18 mouse cellular contexts compared by ENCODE assay signal in genomic region chr9:42995298-42995697, GRCm38 (mm10). TPM values are rescaled to one million over a fixed set of nuclear protein-coding genes. Genes with fewer than 3 reads are reported as not detected.
A peak's percentile ranks its signal among the peaks of the same experiment; 100 is the strongest.
DNase-seq lines count a peak whose midpoint lies in the region; ATAC-seq and TF ChIP-seq lines count a peak whose summit lies in the region.
"Had no signal": no experiment of that assay in that cellular context is flagged by ENCODE, and none has a peak within 500 bp of the region (broad histone marks: within the 10 kb centered on the region; RNA-seq: fewer than 3 reads in every experiment).

No protein-coding gene starts in this region.

- no peak for DNase-seq in thymus, adult 2 months
- no peak for DNase-seq in thymus, postnatal 36 days
- peak; percentile 5 for DNase-seq in adipocyte (ENCODE audit: low spot score)
- peak; percentile 11 for DNase-seq in splenic B cell, adult 2 months (ENCODE audit: low read depth, low spot score)
- no peak for DNase-seq in cerebellum, adult 8-10 months
- DNase-seq: cerebellum, adult 11-12 months; cerebellum, postnatal 25 days; kidney, adult 8-10 months; kidney, postnatal 36 days; right cerebral cortex, postnatal 14 days had no signal

- H3K27me3 ChIP-seq in thymus, adult 2 months (ENCODE audit: control insufficient read depth, insufficient read depth, low read length): no peaks in the 10 kb centered on the region
- no peaks in the 10 kb centered on the region for H3K27me3 ChIP-seq in liver, embryonic 16.5 days (ENCODE audit: control insufficient read depth, insufficient read depth, low read depth, low read length)
- no peaks in the 10 kb centered on the region for H3K27me3 ChIP-seq in splenic B cell, adult 2 months (ENCODE audit: control insufficient read depth, insufficient read depth, low read length, poor library complexity, severe bottlenecking)
- H3K27me3 ChIP-seq in neural tube, embryonic 15.5 days (replicated peaks): no peaks in the 10 kb centered on the region
- H3K27me3 ChIP-seq: CH12.LX; embryonic facial prominence, embryonic 15.5 days; limb, embryonic 15.5 days; lung, embryonic 15.5 days; neural tube, embryonic 12.5 days had no signal

- TF ChIP-seq POLR2A in thymus, adult 2 months (IDR thresholded peaks at IDR 0.05; ENCODE audit: control insufficient read depth, extremely low read depth, insufficient read depth, low read length, poor library complexity): no peak

- no peaks in the 10 kb centered on the region for H3K36me3 ChIP-seq in thymus, adult 2 months (ENCODE audit: control insufficient read depth, insufficient read depth, low read length)
- H3K36me3 ChIP-seq in liver, embryonic 16.5 days (ENCODE audit: control insufficient read depth, insufficient read depth): peaks cover 51% of the 10 kb centered on the region
- no peaks in the 10 kb centered on the region for H3K36me3 ChIP-seq in splenic B cell, adult 2 months (ENCODE audit: control insufficient read depth, insufficient read depth, low read length, poor library complexity, severe bottlenecking)
- peaks cover 78% of the 10 kb centered on the region for H3K36me3 ChIP-seq in neural tube, embryonic 15.5 days

- H3K9me3 ChIP-seq in liver, embryonic 16.5 days (replicated peaks; ENCODE audit: control insufficient read depth, low read length): no peaks in the 10 kb centered on the region
- H3K9me3 ChIP-seq in neural tube, embryonic 15.5 days (replicated peaks): no peaks in the 10 kb centered on the region
- H3K9me3 ChIP-seq: embryonic facial prominence, embryonic 15.5 days; heart, embryonic 10.5 days; limb, embryonic 15.5 days; lung, embryonic 15.5 days; neural tube, embryonic 12.5 days had no signal

- TF ChIP-seq CTCF in thymus, adult 2 months (IDR thresholded peaks at IDR 0.05; ENCODE audit: borderline replicate concordance, control insufficient read depth, extremely low read depth, insufficient read depth, low read length, poor library complexity): no peak

- H3K4me3 ChIP-seq in thymus, adult 2 months (ENCODE audit: control insufficient read depth, insufficient read depth, low read length): peak overlapping the region; percentile 45
- H3K4me3 ChIP-seq in liver, embryonic 16.5 days (ENCODE audit: low read depth, low read length): no peak overlapping the region
- no peak overlapping the region for H3K4me3 ChIP-seq in neural tube, embryonic 15.5 days (replicated peaks)
- H3K4me3 ChIP-seq: embryonic facial prominence, embryonic 15.5 days; heart, embryonic 10.5 days; limb, embryonic 15.5 days; lung, embryonic 15.5 days; neural tube, embryonic 12.5 days had no signal

- peak; percentile 48; the same call in 1 of the 2 replicates for ATAC-seq in liver, embryonic 16.5 days (ENCODE audit: low read depth)
- no peak for ATAC-seq in neural tube, embryonic 15.5 days (ENCODE audit: low FRiP score)

- 30% methylated on average over 11 of the region's 11 CpGs for WGBS in thymus, adult 2 months
- WGBS in liver, embryonic 16.5 days (ENCODE audit: insufficient replicate concordance): 69% methylated on average over 11 of the region's 11 CpGs
- WGBS in neural tube, embryonic 15.5 days: 94% methylated on average over 11 of the region's 11 CpGs

- no peak overlapping the region for H3K4me2 ChIP-seq in liver, embryonic 16.5 days (ENCODE audit: low read depth, low read length)
- H3K4me2 ChIP-seq in neural tube, embryonic 15.5 days: no peak overlapping the region
- H3K4me2 ChIP-seq: embryonic facial prominence, embryonic 15.5 days; limb, embryonic 15.5 days; lung, embryonic 15.5 days; neural tube, embryonic 12.5 days had no signal

- H3K9ac ChIP-seq in liver, embryonic 16.5 days (ENCODE audit: low read depth, low read length): no peak overlapping the region
- no peak overlapping the region for H3K9ac ChIP-seq in neural tube, embryonic 15.5 days (replicated peaks)
- H3K9ac ChIP-seq: embryonic facial prominence, embryonic 15.5 days; limb, embryonic 15.5 days; lung, embryonic 15.5 days; neural tube, embryonic 12.5 days had no signal

- peaks cover 3% of the 10 kb centered on the region; the same call in 1 of the 2 replicates for H3K4me1 ChIP-seq in thymus, adult 2 months (replicated peaks; ENCODE audit: control insufficient read depth, insufficient read depth, low read length)
- H3K4me1 ChIP-seq in liver, embryonic 16.5 days (ENCODE audit: control insufficient read depth, low read depth, low read length): no peaks in the 10 kb centered on the region
- H3K4me1 ChIP-seq in neural tube, embryonic 15.5 days: no peaks in the 10 kb centered on the region
- H3K4me1 ChIP-seq: embryonic facial prominence, embryonic 15.5 days; heart, embryonic 10.5 days; limb, embryonic 15.5 days; lung, embryonic 15.5 days; neural tube, embryonic 12.5 days had no signal

- no peak overlapping the region for H3K27ac ChIP-seq in thymus, adult 2 months (ENCODE audit: control insufficient read depth, insufficient read depth, low read length)
- H3K27ac ChIP-seq in liver, embryonic 16.5 days (ENCODE audit: low read length): no peak overlapping the region
- no peak overlapping the region for H3K27ac ChIP-seq in neural tube, embryonic 15.5 days (replicated peaks)
- H3K27ac ChIP-seq: embryonic facial prominence, embryonic 15.5 days; heart, embryonic 10.5 days; limb, embryonic 15.5 days; lung, embryonic 15.5 days; neural tube, embryonic 12.5 days had no signal

RNA-seq across cellular contexts. Expression of gene Grik4, which starts 51.0 kb away (rescaled TPM):
- 0.04 and 0.16 TPM in 2 replicates for polyA plus RNA-seq in thymus, adult 2 months (2012; rRNA removed)
- 0.24 and 0.28 TPM in 2 replicates for polyA plus RNA-seq in liver, embryonic 16.5 days (2015; fragmentation: Nextera tagmentation; extraction: Ambion mirVana)
- 10.1 and 12.3 TPM in 2 replicates for polyA plus RNA-seq in neural tube, embryonic 15.5 days (2015; fragmentation: Nextera tagmentation; extraction: Ambion mirVana)

Comparison
In these comparisons a context has a peak if more than half of its experiments do, and no peak if none do; other contexts are left out.
1. DNase-seq: peak in adipocyte (single experiment) and splenic B cell, adult 2 months (single experiment); none in thymus, adult 2 months (single experiment), thymus, postnatal 36 days (0 of 2) and cerebellum, adult 8-10 months (single experiment).